Mouse (Mus musculus): ENCODE results near the gene Ptov1. TPM values are rescaled to one million over a fixed set of nuclear protein-coding genes. Genes with fewer than 3 reads are reported as not detected.

The Ptov1 gene
- total and polyA plus RNA-seq, 2 experiments from 2014 or later = 430 to 500 TPM

- H3K9me3 ChIP-seq (ENCODE audit: low read length) = no peaks in the 10 kb centered on the region
- H3K9ac ChIP-seq (replicated peaks; ENCODE audit: low read length, poor library complexity, severe bottlenecking) = peak within 1 kb of the TSS; percentile 87
- under 1% methylated on average over 54 of the region's 54 CpGs for WGBS
- peak within 1 kb of the TSS; percentile 75 for H3K4me2 ChIP-seq (ENCODE audit: low read depth, low read length, poor library complexity, severe bottlenecking)
- TF ChIP-seq CTCF (IDR thresholded peaks at IDR 0.05) = no peak
- H3K4me3 ChIP-seq (ENCODE audit: low read depth, low read length) = peak within 1 kb of the TSS; percentile 64
- DNase-seq (ENCODE audit: low spot score) (peak; percentile 100), ATAC-seq (ENCODE audit: low FRiP score) (peak; percentile 90)
- peaks cover 13% of the 10 kb centered on the region; the same call in 1 of the 2 replicates for H3K4me1 ChIP-seq (ENCODE audit: insufficient read depth, low read length)
- no peaks in the 10 kb centered on the region for H3K27me3 ChIP-seq (ENCODE audit: insufficient read depth, low read length)
- H3K36me3 ChIP-seq (ENCODE audit: insufficient read depth, low read length) = peaks cover 37% of the 10 kb centered on the region
- H3K27ac ChIP-seq (ENCODE audit: low read depth, low read length) = peak within 1 kb of the TSS; percentile 98
Observed at GRCm38 (mm10) chr7:44848561-44849415, 20.8 kb downstream of the Ptov1 start, which contains the start of the genes Akt1s1 and Tbc1d17. Gene Akt1s1 (plus strand): TSS chr7:44848991. Gene Tbc1d17 (minus strand): TSS chr7:44849079.

GRCm38 (mm10) chr7:44847772-44848171, 21.8 kb downstream of the Ptov1 start:
- Histone ChIP-seq H3K9ac (replicated peaks; ENCODE audit: low read length, poor library complexity, severe bottlenecking) (peak overlapping the region; percentile 57), H3K36me3 (ENCODE audit: insufficient read depth, low read length) (peaks cover 44% of the 10 kb centered on the region), H3K4me1 (ENCODE audit: insufficient read depth, low read length) (peaks cover 13% of the 10 kb centered on the region; the same call in 1 of the 2 replicates), H3K4me3 (ENCODE audit: low read depth, low read length) (peak overlapping the region; percentile 64), H3K4me2 (ENCODE audit: low read depth, low read length, poor library complexity, severe bottlenecking) (peak overlapping the region; percentile 70), H3K27ac (ENCODE audit: low read depth, low read length) (peak overlapping the region; percentile 71; the same call in 1 of the 2 replicates), H3K27me3 (ENCODE audit: insufficient read depth, low read length) (no peaks in the 10 kb centered on the region), H3K9me3 (ENCODE audit: low read length) (no peaks in the 10 kb centered on the region)
- DNase-seq (ENCODE audit: low spot score) (no peak), ATAC-seq (ENCODE audit: low FRiP score) (no peak)
- 77% methylated on average over 5 of the region's 5 CpGs for WGBS
- no peak for TF ChIP-seq CTCF (IDR thresholded peaks at IDR 0.05)

GRCm38 (mm10) chr7:44846804-44847203, 22.8 kb downstream of the Ptov1 start:
- H3K4me1 ChIP-seq (ENCODE audit: insufficient read depth, low read length) = peaks cover 13% of the 10 kb centered on the region; the same call in 1 of the 2 replicates
- no peak for TF ChIP-seq CTCF (IDR thresholded peaks at IDR 0.05)
- 92% methylated on average over 7 of the region's 7 CpGs for WGBS
- no peak overlapping the region for H3K4me3 ChIP-seq (ENCODE audit: low read depth, low read length)
- DNase-seq (ENCODE audit: low spot score) (no peak), ATAC-seq (ENCODE audit: low FRiP score) (no peak)
- H3K9me3 ChIP-seq (ENCODE audit: low read length) = no peaks in the 10 kb centered on the region
- no peak overlapping the region for H3K9ac ChIP-seq (replicated peaks; ENCODE audit: low read length, poor library complexity, severe bottlenecking)
- H3K36me3 ChIP-seq (ENCODE audit: insufficient read depth, low read length) = peaks cover 51% of the 10 kb centered on the region
- no peak overlapping the region for H3K27ac ChIP-seq (ENCODE audit: low read depth, low read length)
- no peaks in the 10 kb centered on the region for H3K27me3 ChIP-seq (ENCODE audit: insufficient read depth, low read length)
- H3K4me2 ChIP-seq (ENCODE audit: low read depth, low read length, poor library complexity, severe bottlenecking) = no peak overlapping the region

GRCm38 (mm10) chr7:44845006-44845405, 24.6 kb downstream of the Ptov1 start:
- Histone ChIP-seq H3K4me2 (ENCODE audit: low read depth, low read length, poor library complexity, severe bottlenecking) (no peak overlapping the region), H3K9ac (replicated peaks; ENCODE audit: low read length, poor library complexity, severe bottlenecking) (no peak overlapping the region), H3K36me3 (ENCODE audit: insufficient read depth, low read length) (peaks cover 64% of the 10 kb centered on the region), H3K27ac (ENCODE audit: low read depth, low read length) (no peak overlapping the region), H3K4me1 (ENCODE audit: insufficient read depth, low read length) (peaks cover 8% of the 10 kb centered on the region; the same call in 1 of the 2 replicates), H3K9me3 (ENCODE audit: low read length) (no peaks in the 10 kb centered on the region), H3K27me3 (ENCODE audit: insufficient read depth, low read length) (0 out of 2 replicates have a peak, but pooled peaks cover 3% of the 10 kb centered on the region), H3K4me3 (ENCODE audit: low read depth, low read length) (no peak overlapping the region)
- ATAC-seq (ENCODE audit: low FRiP score) (no peak), DNase-seq (ENCODE audit: low spot score) (no peak)
- TF ChIP-seq CTCF (IDR thresholded peaks at IDR 0.05) = no peak
- 94% methylated on average over 10 of the region's 10 CpGs for WGBS

- Histone ChIP-seq H3K27me3 (ENCODE audit: insufficient read depth, low read length) (0 out of 2 replicates have a peak, but pooled peaks cover 3% of the 10 kb centered on the region), H3K4me1 (ENCODE audit: insufficient read depth, low read length) (0 out of 2 replicates have a peak, but pooled peaks cover 3% of the 10 kb centered on the region), H3K9ac (replicated peaks; ENCODE audit: low read length, poor library complexity, severe bottlenecking) (no peak overlapping the region), H3K4me3 (ENCODE audit: low read depth, low read length) (no peak overlapping the region), H3K4me2 (ENCODE audit: low read depth, low read length, poor library complexity, severe bottlenecking) (no peak overlapping the region), H3K36me3 (ENCODE audit: insufficient read depth, low read length) (peaks cover 64% of the 10 kb centered on the region), H3K27ac (ENCODE audit: low read depth, low read length) (no peak overlapping the region), H3K9me3 (ENCODE audit: low read length) (no peaks in the 10 kb centered on the region)
- ATAC-seq (ENCODE audit: low FRiP score) (no peak), DNase-seq (ENCODE audit: low spot score) (no peak)
- no peak for TF ChIP-seq CTCF (IDR thresholded peaks at IDR 0.05)
- 92% methylated on average over 8 of the region's 8 CpGs for WGBS
Observed at GRCm38 (mm10) chr7:44841825-44842463, 27.6 kb downstream of the Ptov1 start.

Measured in midbrain, postnatal 0 days (tissue).